Mouse (Mus musculus) kidney, adult 8-10 months (tissue): ENCODE measurements around the gene Brd3os.

Experiments used
- DNase-seq, 2 experiments: peaks; one replicate each; pipeline ENCODE4 v3.0.0; 2022

The Brd3os gene

GRCm38 (mm10) chr2:27441767-27442707, at the start of gene Brd3os:
Gene Brd3os, plus strand, starts transcription at chr2:27442324.
- DNase-seq = peak; percentile 96 to 98

GRCm38 (mm10) chr2:27394158-27394832, 47.8 kb upstream of the Brd3os start:
- peak; percentile 40 to 58 for DNase-seq

GRCm38 (mm10) chr2:27396656-27397440, 45.3 kb upstream of the Brd3os start:
- DNase-seq = no peak

- DNase-seq = no peak
Observed at GRCm38 (mm10) chr2:27400083-27400482, 42.0 kb upstream of the Brd3os start.

- no peak for DNase-seq
Observed at GRCm38 (mm10) chr2:27401544-27401943, 40.6 kb upstream of the Brd3os start.

GRCm38 (mm10) chr2:27404375-27405093, 37.6 kb upstream of the Brd3os start:
- no peak for DNase-seq

GRCm38 (mm10) chr2:27405094-27405884, 36.8 kb upstream of the Brd3os start:
- no peak for DNase-seq

GRCm38 (mm10) chr2:27406928-27407327, 35.2 kb upstream of the Brd3os start:
- DNase-seq = no peak

- no peak for DNase-seq
Observed at GRCm38 (mm10) chr2:27408194-27408593, 33.9 kb upstream of the Brd3os start.

- no peak for DNase-seq
Observed at GRCm38 (mm10) chr2:27410518-27411140, 31.5 kb upstream of the Brd3os start.

GRCm38 (mm10) chr2:27411688-27412174, 30.4 kb upstream of the Brd3os start:
- DNase-seq = peak; percentile 23 to 44

GRCm38 (mm10) chr2:27412245-27412800, 29.8 kb upstream of the Brd3os start:
- no peak for DNase-seq

GRCm38 (mm10) chr2:27413582-27413935, 28.6 kb upstream of the Brd3os start:
- no peak for DNase-seq

GRCm38 (mm10) chr2:27413936-27414657, 28.0 kb upstream of the Brd3os start:
- no peak for DNase-seq

- no peak for DNase-seq
Observed at GRCm38 (mm10) chr2:27415060-27415783, 26.9 kb upstream of the Brd3os start.

GRCm38 (mm10) chr2:27416425-27416824, 25.7 kb upstream of the Brd3os start:
- DNase-seq = no peak

GRCm38 (mm10) chr2:27417648-27418153, 24.4 kb upstream of the Brd3os start:
- DNase-seq = no peak

- peak; percentile 27 to 35 for DNase-seq
Observed at GRCm38 (mm10) chr2:27418577-27419070, 23.5 kb upstream of the Brd3os start.
